Mouse (Mus musculus) bone marrow macrophage, adult 2 months (primary cell): Measurements from ENCODE around the gene Nat9. TPM values are rescaled to one million over a fixed set of nuclear protein-coding genes. Genes with fewer than 3 reads are reported as not detected.
A peak's percentile ranks its signal among the peaks of the same experiment; 100 is the strongest.

Source experiments
- H3K27ac ChIP-seq: 2 replicates; pipeline ENCODE4 v1.5.1; 2012; ENCODE audit warnings: low read depth, low read length; ENCODE audit not compliant: insufficient read depth
- H3K4me1 ChIP-seq: 2 replicates; pipeline ENCODE4 v1.6.1; 2012; ENCODE audit warnings: low read length; ENCODE audit not compliant: control insufficient read depth, insufficient read depth
- H3K4me3 ChIP-seq: 2 replicates; pipeline ENCODE4 v1.5.1; 2012; ENCODE audit warnings: mild to moderate bottlenecking, low read length, moderate library complexity; ENCODE audit not compliant: insufficient read depth
- CTCF ChIP-seq: IDR thresholded peaks from 2 replicates; pipeline ENCODE4 v1.5.1; 2012; ENCODE audit warnings: low read depth, mild to moderate bottlenecking, low read length, moderate library complexity
- POLR2A ChIP-seq: IDR thresholded peaks from 2 replicates; pipeline ENCODE4 v1.6.1; 2012; ENCODE audit warnings: mild to moderate bottlenecking, low read depth, low read length, borderline replicate concordance
- polyA plus RNA-seq: library from polyadenylated mRNA; stranded (reverse); fragments of >200 nt; gene quantifications from 2 replicates; pipeline ENCODE4 v1.2.4, GENCODE M21; 2012; ENCODE audit not compliant: missing spikeins, insufficient read depth, insufficient read length

Nat9 gene
- polyA plus RNA-seq, 1 experiment: 23.5 TPM

GRCm38 (mm10) chr11:115164341-115164975 lies 23.2 kb downstream of the Nat9 start:
- H3K27ac ChIP-seq: peak overlapping the region; percentile 14
- peaks cover 32% of the 10 kb centered on the region for H3K4me1 ChIP-seq
- TF ChIP-seq CTCF (no peak), POLR2A (no peak)
- H3K4me3 ChIP-seq: peak overlapping the region; percentile 90

DNA sequence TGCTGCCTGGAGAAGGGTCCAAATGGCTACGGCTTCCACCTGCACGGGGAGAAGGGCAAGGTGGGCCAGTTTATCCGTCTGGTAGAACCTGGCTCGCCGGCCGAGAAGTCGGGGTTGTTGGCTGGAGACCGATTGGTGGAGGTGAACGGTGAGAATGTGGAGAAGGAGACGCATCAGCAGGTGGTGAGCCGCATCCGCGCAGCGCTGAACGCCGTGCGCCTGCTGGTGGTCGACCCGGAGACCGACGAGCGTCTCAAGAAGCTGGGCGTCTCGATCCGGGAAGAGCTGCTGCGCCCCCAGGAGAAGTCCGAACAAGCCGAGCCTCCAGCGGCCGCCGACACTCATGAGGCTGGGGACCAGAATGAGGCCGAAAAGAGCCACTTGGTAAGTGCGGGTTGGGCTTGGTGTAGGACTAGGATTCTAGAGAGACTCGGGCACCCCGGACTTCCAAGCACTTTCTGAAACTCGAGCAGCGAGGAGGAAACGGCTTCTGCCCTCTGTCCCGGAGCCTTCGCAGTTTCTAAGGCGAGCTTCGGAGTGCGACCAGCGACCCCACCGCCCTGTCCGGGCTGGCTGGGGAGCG lies 24.0 kb downstream of the Nat9 start:
- TF ChIP-seq POLR2A: no peak
- TF ChIP-seq CTCF: no peak
- peaks cover 34% of the 10 kb centered on the region for H3K4me1 ChIP-seq
- H3K4me3 ChIP-seq: peak overlapping the region; percentile 90
- H3K27ac ChIP-seq: peak overlapping the region; percentile 28

DNA sequence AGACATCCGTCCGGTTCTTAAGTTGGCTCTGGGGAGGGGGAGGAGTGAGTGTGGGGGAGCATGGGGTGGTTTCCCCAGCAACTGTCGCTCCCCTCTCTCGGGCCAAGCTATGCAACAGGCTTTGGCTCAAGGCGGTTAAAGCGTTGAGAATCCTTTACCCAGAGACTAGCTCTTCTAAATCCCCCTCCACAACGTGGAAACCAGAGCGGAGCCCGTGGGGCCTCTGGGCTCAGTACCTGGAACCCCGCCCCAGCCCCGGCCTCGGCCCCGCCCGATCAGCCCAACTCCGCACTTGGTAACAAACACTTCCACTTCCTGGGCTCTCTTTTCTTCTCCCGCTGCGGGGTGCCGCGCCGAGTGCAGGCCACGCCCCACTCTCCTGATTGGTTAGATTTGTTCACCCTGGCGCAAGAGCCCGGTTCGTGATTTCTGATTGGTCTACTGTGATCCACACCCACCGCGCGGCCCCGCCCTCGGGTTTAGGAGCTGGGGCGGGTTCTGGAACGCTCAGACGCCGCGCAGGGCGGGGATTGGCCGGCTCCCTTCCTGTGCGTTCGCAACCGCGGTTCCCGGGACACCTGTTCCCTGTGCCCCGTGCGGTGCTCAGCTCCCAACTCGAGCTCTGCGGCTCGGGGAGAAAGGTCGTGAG lies 24.7 kb downstream of the Nat9 start, which contains the start of gene Slc9a3r1:
Slc9a3r1 (plus strand) TSS at position 510 of the 649 bp plus-strand sequence.
- no peak for TF ChIP-seq CTCF
- peak; percentile 93 for TF ChIP-seq POLR2A
- peak within 1 kb of the TSS; percentile 85 for H3K27ac ChIP-seq
- peak within 1 kb of the TSS; percentile 90 for H3K4me3 ChIP-seq
- peaks cover 39% of the 10 kb centered on the region for H3K4me1 ChIP-seq

DNA sequence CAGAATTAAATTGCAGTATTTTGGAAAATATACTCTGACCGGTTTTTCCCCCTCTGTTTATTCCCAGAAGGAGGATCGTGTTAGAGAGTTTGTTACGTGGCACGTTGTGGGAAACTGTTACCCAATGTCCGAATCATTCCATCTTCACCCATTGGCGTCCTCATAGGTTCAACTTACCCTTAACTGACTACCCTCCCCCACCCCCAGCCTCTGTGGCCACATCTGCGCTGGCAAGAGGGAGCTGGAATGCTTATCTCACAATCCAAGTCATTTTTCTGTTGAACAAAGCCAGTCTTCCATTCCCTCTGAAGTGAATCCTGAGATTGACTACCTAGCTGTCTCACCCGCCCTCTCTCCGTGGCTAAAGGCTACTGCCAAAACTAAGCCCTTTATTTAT lies 25.5 kb downstream of the Nat9 start:
- H3K27ac ChIP-seq: peak overlapping the region; percentile 85
- TF ChIP-seq CTCF (no peak), POLR2A (no peak)
- peaks cover 42% of the 10 kb centered on the region for H3K4me1 ChIP-seq
- H3K4me3 ChIP-seq: no peak overlapping the region

- Histone ChIP-seq H3K4me1 (peaks cover 41% of the 10 kb centered on the region), H3K4me3 (peak overlapping the region; percentile 28), H3K27ac (peak overlapping the region; percentile 85)
- TF ChIP-seq CTCF: no peak
- no peak for TF ChIP-seq POLR2A
Observed at GRCm38 (mm10) chr11:115161578-115162204, 26.0 kb downstream of the Nat9 start.

DNA sequence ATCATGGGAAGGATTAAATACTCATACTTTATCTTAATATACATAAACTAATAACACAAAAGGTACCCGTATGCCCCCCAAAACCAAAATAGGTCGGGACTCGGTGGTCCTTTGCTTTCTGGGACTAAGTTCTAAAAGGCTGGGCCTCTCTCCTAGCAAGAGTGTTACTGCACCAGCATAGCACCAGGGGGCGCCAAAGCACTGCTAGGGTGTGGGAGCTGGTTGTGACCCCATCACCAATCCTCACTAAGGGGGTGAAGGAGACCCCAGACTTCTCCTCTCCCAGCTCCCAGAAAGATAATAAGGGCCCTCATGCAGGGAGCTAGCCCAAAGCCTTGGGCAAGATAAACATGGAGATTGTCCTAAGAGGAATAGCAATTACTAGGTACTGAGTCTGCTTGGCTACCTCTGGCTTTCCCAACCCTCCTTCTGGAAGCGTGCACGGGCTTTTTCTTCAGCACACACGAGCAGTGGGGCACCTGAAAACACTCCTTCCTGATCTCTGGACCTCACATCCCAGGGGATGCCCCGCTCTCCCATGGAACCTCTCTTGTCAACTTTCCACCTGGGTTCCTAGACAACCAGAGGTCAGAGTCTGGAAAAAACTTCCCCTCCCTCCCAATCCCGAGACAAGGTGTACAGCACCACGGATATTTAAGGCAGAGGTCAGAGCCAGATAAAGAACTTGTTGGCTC lies 26.6 kb downstream of the Nat9 start:
- Histone ChIP-seq H3K4me3 (peak overlapping the region; percentile 28), H3K4me1 (peaks cover 35% of the 10 kb centered on the region), H3K27ac (peak overlapping the region; percentile 85)
- TF ChIP-seq CTCF (peak; percentile 99), POLR2A (no peak)

GRCm38 (mm10) chr11:115160016-115160797 lies 27.5 kb downstream of the Nat9 start:
- H3K27ac ChIP-seq: no peak overlapping the region
- peak; percentile 63 for TF ChIP-seq CTCF
- TF ChIP-seq POLR2A: no peak
- H3K4me1 ChIP-seq: peaks cover 27% of the 10 kb centered on the region
- H3K4me3 ChIP-seq: no peak overlapping the region

DNA sequence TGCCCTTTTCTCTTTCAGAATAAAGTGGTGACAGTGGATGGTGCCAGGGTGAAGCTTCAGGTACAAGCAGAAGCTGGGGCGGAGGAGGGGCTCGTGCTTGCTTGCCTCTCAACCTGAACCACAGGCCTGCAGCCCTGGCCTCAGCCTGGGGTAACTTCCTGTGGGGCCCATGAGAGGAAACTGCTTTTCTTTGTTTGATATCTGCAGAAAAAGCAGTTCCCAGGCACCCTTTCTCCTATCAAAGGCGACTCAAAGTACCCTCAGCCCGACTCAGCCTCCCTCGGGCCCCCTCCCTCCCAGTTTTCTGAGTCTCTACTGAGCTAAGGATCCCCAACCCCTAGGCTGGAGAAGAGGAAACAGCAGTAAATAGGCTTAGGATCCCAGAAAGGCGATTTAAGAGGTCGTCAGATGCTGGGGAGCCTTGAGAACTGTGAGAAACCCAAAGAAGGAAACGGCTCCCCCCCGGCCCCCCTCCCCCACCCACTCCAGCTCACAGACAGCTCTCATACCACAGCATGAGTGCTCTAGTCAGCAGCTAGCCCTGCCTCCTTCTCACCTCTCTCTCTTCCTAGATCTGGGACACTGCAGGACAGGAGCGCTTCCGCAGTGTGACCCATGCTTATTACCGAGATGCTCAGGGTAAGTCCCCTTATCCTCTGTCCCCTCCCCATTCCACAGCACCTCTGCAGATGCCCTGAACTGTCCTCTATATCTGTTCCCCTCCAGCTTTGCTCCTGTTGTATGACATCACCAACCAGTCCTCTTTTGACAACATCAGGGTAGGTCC lies 29.5 kb downstream of the Nat9 start:
- no peak for TF ChIP-seq POLR2A
- no peak for TF ChIP-seq CTCF
- H3K4me3 ChIP-seq: no peak overlapping the region
- peaks cover 27% of the 10 kb centered on the region for H3K4me1 ChIP-seq
- H3K27ac ChIP-seq: peak overlapping the region; percentile 24

- no peak for TF ChIP-seq POLR2A
- no peak for TF ChIP-seq CTCF
- Histone ChIP-seq H3K4me1 (peaks cover 10% of the 10 kb centered on the region), H3K4me3 (no peak overlapping the region), H3K27ac (no peak overlapping the region)
Observed at GRCm38 (mm10) chr11:115155053-115155634, 32.5 kb downstream of the Nat9 start.
